Comparison of ENCODE assay signal across 9 mouse cellular contexts in genomic region chr2:35930498-35931149, GRCm38 (mm10). TPM values are rescaled to one million over a fixed set of nuclear protein-coding genes. Genes with fewer than 3 reads are reported as not detected.
DNase-seq lines count a peak whose midpoint lies in the region; ATAC-seq and TF ChIP-seq lines count a peak whose summit lies in the region.
"Had no signal": no experiment of that assay in that cellular context is flagged by ENCODE, and none has a peak within 500 bp of the region (broad histone marks: within the 10 kb centered on the region; RNA-seq: fewer than 3 reads in every experiment).

No protein-coding gene starts in this region.

- DNase-seq in adrenal gland, postnatal 14 days: peak; percentile 87
- DNase-seq in embryonic facial prominence, embryonic 11.5 days (ENCODE audit: low spot score): peak; percentile 89
- peak; percentile 83 to 92 for DNase-seq in heart, postnatal 10 days
- peak; percentile 62 for DNase-seq in layer of hippocampus, adult 9-10 months (ENCODE audit: low spot score)
- DNase-seq in lung, postnatal 25 days (ENCODE audit: low spot score): peak; percentile 60
- DNase-seq in right cerebral cortex, postnatal 14 days: peak; percentile 91
- DNase-seq in urinary bladder, postnatal 36 days (ENCODE audit: low spot score in 2 of 2): peak; percentile 41 to 69

- no peak overlapping the region for H3K9ac ChIP-seq in ES-Bruce4 (ENCODE audit: low read depth, poor library complexity, severe bottlenecking)
- H3K9ac ChIP-seq in embryonic facial prominence, embryonic 11.5 days (replicated peaks; ENCODE audit: low read length): no peak overlapping the region
- H3K9ac ChIP-seq: liver, embryonic 15.5 days had no signal

- no peak for ATAC-seq in embryonic facial prominence, embryonic 11.5 days (replicated peaks; ENCODE audit: insufficient number of reproducible peaks, low FRiP score, low TSS enrichment, low read depth)

- TF ChIP-seq POLR2A in ES-Bruce4 (IDR thresholded peaks at IDR 0.05; ENCODE audit: insufficient read depth, low read length): no peak

- peak; percentile 75 for TF ChIP-seq CTCF in ES-Bruce4 (IDR thresholded peaks at IDR 0.05; ENCODE audit: low read depth, low read length)

- no peak overlapping the region for H3K27ac ChIP-seq in ES-Bruce4 (ENCODE audit: insufficient read depth, low read length)
- H3K27ac ChIP-seq in embryonic facial prominence, embryonic 11.5 days (replicated peaks; ENCODE audit: low read depth, low read length): no peak overlapping the region
- H3K27ac ChIP-seq: liver, embryonic 15.5 days had no signal

- no peak for TF ChIP-seq EP300 in ES-Bruce4 (IDR thresholded peaks at IDR 0.05; ENCODE audit: insufficient read depth, low read depth, low read length)

- no peaks in the 10 kb centered on the region for H3K36me3 ChIP-seq in ES-Bruce4 (ENCODE audit: control insufficient read depth, insufficient read depth, low read length, poor library complexity, severe bottlenecking)
- H3K36me3 ChIP-seq in embryonic facial prominence, embryonic 11.5 days (replicated peaks; ENCODE audit: control insufficient read depth, insufficient read depth, low read depth, low read length): no peaks in the 10 kb centered on the region
- H3K36me3 ChIP-seq: liver, embryonic 15.5 days had no signal

- H3K4me1 ChIP-seq in ES-Bruce4 (ENCODE audit: control insufficient read depth, insufficient read depth, low read length): no peaks in the 10 kb centered on the region
- H3K4me1 ChIP-seq in embryonic facial prominence, embryonic 11.5 days (ENCODE audit: control insufficient read depth, insufficient read depth, low read length): no peaks in the 10 kb centered on the region
- H3K4me1 ChIP-seq: liver, embryonic 15.5 days had no signal

- H3K27me3 ChIP-seq in ES-Bruce4 (ENCODE audit: control insufficient read depth, insufficient read depth, low read length, poor library complexity, severe bottlenecking): no peaks in the 10 kb centered on the region
- H3K27me3 ChIP-seq in embryonic facial prominence, embryonic 11.5 days (ENCODE audit: control insufficient read depth, insufficient read depth, low read length): no peaks in the 10 kb centered on the region
- H3K27me3 ChIP-seq: liver, embryonic 15.5 days had no signal

- H3K4me2 ChIP-seq in embryonic facial prominence, embryonic 11.5 days (ENCODE audit: low read depth, low read length): no peak overlapping the region
- H3K4me2 ChIP-seq: liver, embryonic 15.5 days had no signal

- intact Hi-C loops in heart, postnatal 10 days (cut with DNase I): loop anchor here (1.0 to 5.0 kb wide), 4 partner anchors 282 to 638 kb away; no protein-coding TSS in a partner anchor

- WGBS in embryonic facial prominence, embryonic 11.5 days: 34% methylated on average over 11 of the region's 11 CpGs

- no peaks in the 10 kb centered on the region for H3K9me3 ChIP-seq in ES-Bruce4 (replicated peaks; ENCODE audit: control insufficient read depth, insufficient read depth, low read length, poor library complexity, severe bottlenecking)
- H3K9me3 ChIP-seq in embryonic facial prominence, embryonic 11.5 days (replicated peaks; ENCODE audit: control insufficient read depth, low read length): no peaks in the 10 kb centered on the region
- H3K9me3 ChIP-seq: liver, embryonic 15.5 days had no signal

- no peak overlapping the region for H3K4me3 ChIP-seq in ES-Bruce4 (ENCODE audit: low read depth, low read length)
- no peak overlapping the region for H3K4me3 ChIP-seq in embryonic facial prominence, embryonic 11.5 days (ENCODE audit: low read depth, low read length)
- H3K4me3 ChIP-seq: liver, embryonic 15.5 days had no signal

RNA-seq across cellular contexts. Expression of gene Ttll11, which starts 49.1 kb away (rescaled TPM):
- not detected in 2 replicates for polyA plus RNA-seq in ES-Bruce4 (2011; ENCODE audit: insufficient read depth, insufficient read length, low read depth, missing spikeins)
- total RNA-seq in adrenal gland, postnatal 14 days (2021): 2.6 and 2.7 TPM in 2 replicates
- polyA plus RNA-seq in embryonic facial prominence, embryonic 11.5 days (2014; fragmentation: Nextera tagmentation; extraction: Ambion mirVana): 0.70 and 2.1 TPM in 2 replicates
- total RNA-seq in heart, postnatal 10 days (2021): 1 to 10 TPM; 1.8 to 2.5 TPM
